Mouse (Mus musculus) forebrain, postnatal 0 days (tissue): ENCODE measurements around the gene Cntn2. TPM values are rescaled to one million over a fixed set of nuclear protein-coding genes. Genes with fewer than 3 reads are reported as not detected.

Source experiments
- ATAC-seq: fragments of 200-750 bp; cut with Nextera tagmentation; 2 replicates; pipeline ENCODE4 v1.8.0; 2017; ENCODE audit warnings: mild to moderate bottlenecking, moderate library complexity
- DNase-seq: peaks from one replicate; pipeline ENCODE4 v3.0.0-alpha.2; 2015
- H3K27ac ChIP-seq: fragments of 300-500 bp; sonication (generic); 2 replicates; pipeline ENCODE4 v1.5.1; 2014; ENCODE audit warnings: low read depth, mild to moderate bottlenecking, antibody characterized with exemption, low read length, moderate library complexity, mixed read lengths
- H3K27me3 ChIP-seq: fragments of 300-500 bp; sonication (generic); 2 replicates; pipeline ENCODE4 v1.6.1; 2014; ENCODE audit warnings: mild to moderate bottlenecking, low read length, mixed read lengths; ENCODE audit not compliant: insufficient read depth
- H3K36me3 ChIP-seq: fragments of 300-500 bp; sonication (generic); 2 replicates; pipeline ENCODE4 v1.6.1; 2014; ENCODE audit warnings: mild to moderate bottlenecking, moderate library complexity; ENCODE audit not compliant: insufficient read depth
- H3K4me1 ChIP-seq: fragments of 300-500 bp; sonication (generic); 2 replicates; pipeline ENCODE4 v1.6.1; 2014; ENCODE audit warnings: antibody characterized with exemption; ENCODE audit not compliant: insufficient read depth
- H3K4me2 ChIP-seq: fragments of 300-500 bp; sonication (generic); 2 replicates; pipeline ENCODE4 v1.6.1; 2014; ENCODE audit warnings: low read depth, mild to moderate bottlenecking, moderate library complexity
- H3K4me3 ChIP-seq: fragments of 300-500 bp; sonication (generic); 2 replicates; pipeline ENCODE4 v1.5.1; 2014; ENCODE audit warnings: low read depth, low read length, mixed read lengths
- H3K9ac ChIP-seq: fragments of 300-500 bp; sonication (generic); 2 replicates; pipeline ENCODE4 v1.6.1; 2014; ENCODE audit warnings: mild to moderate bottlenecking
- H3K9me3 ChIP-seq: fragments of 300-500 bp; sonication (generic); 2 replicates; pipeline ENCODE4 v1.6.1; 2016; ENCODE audit warnings: low read length
- CTCF ChIP-seq: sonication (generic); IDR thresholded peaks from 2 replicates; pipeline ENCODE4 v1.5.1; 2016; ENCODE audit warnings: antibody characterized with exemption, control low read depth, low read depth
- WGBS: fragments of 180-500 bp; shearing (Covaris S2); extraction: QIAGEN DNeasy Blood & Tissue Kit; methylation state at CpG from one replicate; pipeline ENCODE4 v1.1.7; 2014; 5-methylcytosine and 5-hydroxymethylcytosine counted together
- polyA plus RNA-seq: library from polyadenylated mRNA; unstranded; fragments of >200 nt; fragmentation: Nextera tagmentation; extraction: Ambion mirVana; gene quantifications from 2 replicates; pipeline ENCODE4 v1.2.1, GENCODE M21; 2015
- total RNA-seq: library from RNA; depleted of rRNA; stranded (reverse); fragments of >200 nt; gene quantifications from 2 replicates; pipeline ENCODE4 v1.2.3, GENCODE M21; 2014

The Cntn2 gene
- total and polyA plus RNA-seq, 2 experiments from 2014 or later = 43.9 to 101 TPM

DNA sequence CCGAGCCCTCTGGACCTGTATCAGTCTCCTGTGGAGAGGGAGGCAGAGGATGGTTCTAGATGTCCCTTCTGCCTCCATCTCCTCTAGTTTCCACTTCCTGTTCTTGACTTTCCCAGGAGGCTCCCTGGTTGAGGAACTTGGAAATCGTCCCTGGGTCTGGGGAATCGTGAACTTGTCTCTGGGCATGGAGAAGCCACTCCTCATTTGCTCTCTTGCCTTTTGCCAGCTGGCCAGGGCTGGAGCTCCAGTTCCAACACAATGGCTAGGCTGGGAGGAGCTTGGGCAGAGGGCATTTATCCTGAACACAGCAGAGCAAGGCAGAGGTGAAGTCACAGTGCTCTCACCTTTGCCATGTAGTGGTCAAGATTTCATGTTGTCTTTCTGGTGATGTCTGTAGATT lies 6.6 kb downstream of the Cntn2 start:
- peaks cover 15% of the 10 kb centered on the region for H3K36me3 ChIP-seq
- no peak overlapping the region for H3K27ac ChIP-seq
- H3K4me2 ChIP-seq = no peak overlapping the region
- H3K9me3 ChIP-seq = no peaks in the 10 kb centered on the region
- DNase-seq (no peak), ATAC-seq (no peak)
- TF ChIP-seq CTCF = no peak
- H3K4me3 ChIP-seq = no peak overlapping the region
- H3K4me1 ChIP-seq = peaks cover 9% of the 10 kb centered on the region; the same call in 1 of the 2 replicates
- 69% methylated on average over 3 of the region's 3 CpGs for WGBS
- no peak overlapping the region for H3K9ac ChIP-seq
- no peaks in the 10 kb centered on the region for H3K27me3 ChIP-seq

DNA sequence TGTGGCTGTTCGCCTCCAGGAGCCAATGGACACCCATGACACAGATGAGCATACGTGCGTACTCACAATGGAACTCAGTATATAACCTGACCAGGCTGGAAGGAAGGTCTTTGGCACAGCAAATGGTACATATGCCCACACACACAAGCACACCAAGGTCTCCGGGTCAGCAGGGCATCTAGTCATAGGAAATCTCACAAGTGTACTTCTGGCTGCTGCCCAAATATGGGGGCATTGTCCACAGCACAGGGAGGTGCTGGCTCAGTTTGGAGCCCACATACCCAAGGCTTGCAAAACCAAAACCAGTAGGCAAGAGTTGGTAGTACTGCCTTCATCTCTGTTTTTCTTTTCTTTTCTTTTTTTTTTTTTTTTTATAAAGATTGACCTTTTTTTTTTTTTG lies 7.5 kb downstream of the Cntn2 start:
- ATAC-seq (no peak), DNase-seq (no peak)
- 0 out of 2 replicates have a peak, but pooled peaks cover 1% of the 10 kb centered on the region for H3K4me1 ChIP-seq
- H3K4me3 ChIP-seq = no peak overlapping the region
- H3K36me3 ChIP-seq = peaks cover 15% of the 10 kb centered on the region
- no peak overlapping the region for H3K9ac ChIP-seq
- no peaks in the 10 kb centered on the region for H3K9me3 ChIP-seq
- 85% methylated on average over 4 of the region's 4 CpGs for WGBS
- H3K27ac ChIP-seq = no peak overlapping the region
- H3K4me2 ChIP-seq = no peak overlapping the region
- H3K27me3 ChIP-seq = no peaks in the 10 kb centered on the region
- TF ChIP-seq CTCF = no peak

DNA sequence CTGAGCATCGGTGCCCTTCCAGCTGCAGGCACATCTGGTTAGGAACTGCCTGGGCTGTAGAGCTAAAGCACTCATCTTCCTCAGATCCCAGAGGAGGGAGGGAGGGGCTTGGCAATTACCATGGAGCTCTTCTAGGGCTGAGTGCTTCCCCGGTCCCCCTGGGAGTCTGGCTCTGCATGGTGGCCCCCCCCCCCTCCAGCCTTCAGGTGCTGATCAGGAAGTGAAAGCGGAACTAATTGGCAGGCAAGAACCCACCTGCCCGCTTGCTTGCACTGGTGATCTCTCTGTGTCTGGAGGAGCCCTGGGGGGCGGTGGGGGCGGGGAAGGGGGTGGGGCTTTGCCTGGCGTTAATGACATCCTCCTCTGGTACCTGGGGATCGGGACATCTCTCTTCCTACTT lies 9.2 kb downstream of the Cntn2 start:
- Histone ChIP-seq H3K4me3 (no peak overlapping the region), H3K27ac (no peak overlapping the region), H3K4me1 (no peaks in the 10 kb centered on the region), H3K9me3 (no peaks in the 10 kb centered on the region), H3K4me2 (0 out of 2 replicates have a peak overlapping the region, but pooled peaks have one; percentile 2), H3K36me3 (peaks cover 15% of the 10 kb centered on the region), H3K27me3 (no peaks in the 10 kb centered on the region), H3K9ac (no peak overlapping the region)
- WGBS = 7% methylated on average over 8 of the region's 8 CpGs
- DNase-seq = no peak
- ATAC-seq = no peak; the same call in 1 of the 2 replicates
- no peak for TF ChIP-seq CTCF

DNA sequence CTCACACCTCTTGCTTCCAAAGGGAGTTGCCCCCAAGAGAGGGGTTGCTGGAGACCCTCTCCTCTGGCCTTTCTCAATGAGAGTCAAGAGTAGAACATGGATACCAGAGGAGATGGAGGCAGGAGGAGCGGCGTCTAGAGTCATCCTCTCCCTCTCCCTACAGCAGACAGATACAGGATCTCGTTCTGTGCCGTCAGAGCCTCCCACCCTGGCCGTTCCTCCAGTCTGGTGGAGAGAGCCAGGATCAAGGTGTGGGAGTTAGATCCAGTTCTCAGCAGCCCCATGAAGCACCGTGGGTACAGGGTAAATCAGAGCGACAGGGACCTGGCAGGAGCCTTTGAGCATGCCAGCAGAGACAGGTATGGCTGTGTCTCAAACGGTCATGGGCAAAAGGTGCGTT lies 10.5 kb downstream of the Cntn2 start:
- Histone ChIP-seq H3K4me1 (no peaks in the 10 kb centered on the region), H3K4me3 (no peak overlapping the region), H3K27me3 (no peaks in the 10 kb centered on the region), H3K9ac (no peak overlapping the region), H3K36me3 (peaks cover 21% of the 10 kb centered on the region), H3K9me3 (no peaks in the 10 kb centered on the region), H3K27ac (no peak overlapping the region), H3K4me2 (no peak overlapping the region)
- 73% methylated on average over 9 of the region's 9 CpGs for WGBS
- ATAC-seq (no peak), DNase-seq (no peak)
- no peak for TF ChIP-seq CTCF

DNA sequence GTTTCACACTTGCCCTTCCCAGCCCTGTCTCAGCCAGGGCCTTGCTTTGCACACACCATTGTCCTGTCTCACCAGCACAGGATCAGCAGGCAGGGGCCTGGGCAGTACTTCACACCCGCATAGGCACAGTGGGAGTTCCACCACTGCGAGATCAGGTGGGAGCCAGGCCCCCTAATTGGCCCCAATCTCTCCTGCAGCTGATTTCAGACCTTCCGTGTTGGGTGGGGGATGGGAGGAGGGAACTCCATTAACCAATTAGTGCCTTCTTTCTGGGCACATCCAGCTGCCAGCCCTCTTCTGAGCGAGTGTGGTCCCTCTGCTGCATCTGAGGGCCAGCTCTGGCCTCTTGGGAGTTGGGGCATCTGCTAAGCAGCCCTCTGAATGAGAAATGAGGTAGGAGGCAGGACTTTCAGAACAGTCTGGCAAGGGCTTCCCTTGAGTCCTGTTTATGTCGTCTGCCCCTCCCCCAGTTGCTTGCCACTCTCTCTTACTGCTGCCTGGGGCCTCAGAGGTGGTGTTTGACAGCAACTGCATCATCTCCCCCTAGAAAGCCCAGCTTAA lies 12.3 kb downstream of the Cntn2 start:
- TF ChIP-seq CTCF = no peak
- Histone ChIP-seq H3K4me1 (0 out of 2 replicates have a peak, but pooled peaks cover 5% of the 10 kb centered on the region), H3K4me3 (no peak overlapping the region), H3K27ac (no peak overlapping the region), H3K27me3 (no peaks in the 10 kb centered on the region), H3K4me2 (no peak overlapping the region), H3K9me3 (no peaks in the 10 kb centered on the region), H3K9ac (no peak overlapping the region), H3K36me3 (peaks cover 30% of the 10 kb centered on the region)
- ATAC-seq (0 out of 2 replicates have a peak, but pooled peaks have one; percentile 10), DNase-seq (no peak)
- WGBS = 3% methylated on average over 5 of the region's 5 CpGs

DNA sequence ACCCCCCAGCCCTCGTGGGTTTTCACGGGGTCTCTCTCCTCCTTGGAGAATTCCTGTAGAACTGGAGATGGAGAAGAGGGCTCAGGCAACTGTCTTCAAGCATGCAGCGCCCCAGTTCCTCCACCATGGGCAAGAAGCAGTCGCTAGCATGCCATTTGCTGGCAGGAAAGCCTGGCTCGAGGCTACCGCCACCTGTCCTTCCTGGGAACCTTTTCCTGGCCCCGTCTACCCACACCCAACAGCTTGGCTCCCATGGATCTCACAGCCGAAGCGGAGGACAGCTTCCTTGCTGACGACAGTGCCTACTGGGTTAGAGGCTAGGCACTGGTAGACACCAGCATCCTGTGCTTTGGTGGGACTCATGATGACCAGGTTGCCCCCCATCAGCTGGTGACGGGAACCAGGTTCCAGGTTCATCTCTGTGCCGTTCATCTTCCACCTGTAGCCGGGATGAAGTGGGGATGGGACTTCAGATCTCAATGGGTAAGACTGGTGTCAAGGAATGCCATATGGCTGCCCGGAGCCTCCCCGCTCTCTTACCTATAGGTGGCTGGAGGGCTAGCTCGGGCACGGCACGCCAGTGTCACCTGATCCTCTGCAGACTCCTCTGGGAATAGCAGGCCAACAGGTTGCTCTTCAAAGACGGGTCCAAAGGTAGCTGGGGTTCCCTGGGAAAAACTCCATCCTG lies 14.3 kb downstream of the Cntn2 start:
- WGBS = 83% methylated on average over 19 of the region's 19 CpGs
- no peak overlapping the region for H3K9ac ChIP-seq
- ATAC-seq = no peak

DNA sequence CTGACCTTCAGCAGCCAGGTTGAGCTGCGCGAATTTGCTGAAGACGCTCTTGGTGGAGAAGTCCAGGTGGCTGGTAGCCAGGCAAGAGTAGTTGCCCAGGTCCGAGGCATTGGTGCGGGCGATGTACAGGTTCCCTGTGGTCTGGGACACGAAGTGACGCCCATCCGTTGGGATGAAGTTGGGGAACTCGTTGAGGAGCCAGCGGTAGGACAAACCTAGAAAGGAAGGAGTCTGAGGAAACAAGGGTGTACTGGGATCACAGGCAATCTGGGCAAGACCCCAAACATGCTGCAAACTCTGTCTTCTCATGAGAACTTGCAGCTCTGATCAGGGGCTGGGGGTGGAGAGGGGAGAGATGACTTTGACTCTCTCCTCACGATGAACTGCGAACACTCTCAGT lies 15.0 kb downstream of the Cntn2 start:
- Histone ChIP-seq H3K36me3 (peaks cover 48% of the 10 kb centered on the region), H3K4me3 (no peak overlapping the region), H3K9me3 (no peaks in the 10 kb centered on the region), H3K27me3 (no peaks in the 10 kb centered on the region), H3K4me1 (0 out of 2 replicates have a peak, but pooled peaks cover 5% of the 10 kb centered on the region), H3K9ac (no peak overlapping the region), H3K27ac (no peak overlapping the region), H3K4me2 (no peak overlapping the region)
- no peak for ATAC-seq
- no peak for DNase-seq
- no peak for TF ChIP-seq CTCF
- WGBS = 90% methylated on average over 13 of the region's 13 CpGs

More for the DNA sequence above, 14.3 kb downstream of the Cntn2 start:
- no peak for DNase-seq
- H3K36me3 ChIP-seq = peaks cover 46% of the 10 kb centered on the region
- H3K27me3 ChIP-seq = no peaks in the 10 kb centered on the region
- no peak overlapping the region for H3K4me3 ChIP-seq
- H3K4me2 ChIP-seq = no peak overlapping the region
- H3K4me1 ChIP-seq = 0 out of 2 replicates have a peak, but pooled peaks cover 5% of the 10 kb centered on the region
- no peak for TF ChIP-seq CTCF
- H3K27ac ChIP-seq = no peak overlapping the region; the same call in 1 of the 2 replicates
- H3K9me3 ChIP-seq = no peaks in the 10 kb centered on the region
